Mouse (Mus musculus): ENCODE measurements around the gene Gm4969.

- TF ChIP-seq POLR2A (IDR thresholded peaks at IDR 0.05; ENCODE audit: insufficient read depth, low read depth, low read length) (no peak), CTCF (IDR thresholded peaks at IDR 0.05) (no peak), EP300 (IDR thresholded peaks at IDR 0.05; ENCODE audit: insufficient read depth, low read depth, low read length) (no peak)
These were observed 41.2 kb upstream of the Gm4969 start for GRCm38 (mm10) chr7:19159411-19159810.
